Mouse (Mus musculus) layer of hippocampus, adult 9-10 months (tissue): ENCODE measurements around the gene Optc.

Experiments used
- DNase-seq: peaks from one replicate; pipeline ENCODE4 v3.0.0; 2022; ENCODE audit warnings: low spot score

Gene Optc

DNA sequence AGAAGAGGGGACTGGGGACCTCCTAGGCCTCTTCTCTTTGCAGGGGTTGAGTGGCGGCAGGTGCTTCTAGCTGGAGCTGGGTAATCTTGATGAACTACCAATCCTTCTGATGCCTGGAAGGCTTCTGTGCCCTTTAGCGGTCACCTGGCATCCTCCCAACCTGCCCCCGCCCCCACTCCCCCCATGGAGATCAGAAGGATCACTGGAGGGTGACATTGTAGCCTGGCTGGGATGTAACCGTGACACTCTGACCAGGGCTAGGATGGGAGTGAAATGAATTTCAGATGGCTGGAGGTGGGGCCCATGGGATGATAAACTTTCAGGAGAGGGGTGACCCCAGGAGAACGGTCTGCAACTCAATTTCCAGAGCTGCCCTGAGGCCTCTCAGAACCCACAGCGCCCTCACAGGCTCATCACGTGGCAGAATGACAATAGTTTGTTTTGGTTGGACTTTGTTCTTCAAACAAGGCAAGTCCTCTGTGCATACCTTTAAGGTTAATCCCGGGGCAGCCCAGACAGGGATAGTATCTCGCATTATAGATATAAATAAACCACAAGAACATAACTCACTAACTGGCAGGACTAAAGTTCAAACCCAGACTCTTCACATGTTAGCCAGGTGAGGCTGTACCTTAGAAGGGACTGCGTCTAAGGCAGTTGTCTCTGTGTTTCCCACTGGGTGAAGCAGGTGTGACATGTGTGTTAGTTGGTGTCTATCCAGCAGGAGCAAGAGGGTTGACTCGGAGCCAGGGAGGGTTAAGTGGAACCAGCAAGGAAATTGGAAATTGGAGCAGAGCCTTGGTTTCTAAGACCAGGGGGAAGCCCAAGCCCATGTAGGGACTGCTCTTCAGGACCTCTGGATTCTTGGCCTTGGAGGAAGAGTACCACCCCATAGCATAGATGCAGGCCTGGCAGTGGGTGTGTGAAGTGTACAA, 25.2 kb downstream of the Optc start:
- no peak for DNase-seq

DNA sequence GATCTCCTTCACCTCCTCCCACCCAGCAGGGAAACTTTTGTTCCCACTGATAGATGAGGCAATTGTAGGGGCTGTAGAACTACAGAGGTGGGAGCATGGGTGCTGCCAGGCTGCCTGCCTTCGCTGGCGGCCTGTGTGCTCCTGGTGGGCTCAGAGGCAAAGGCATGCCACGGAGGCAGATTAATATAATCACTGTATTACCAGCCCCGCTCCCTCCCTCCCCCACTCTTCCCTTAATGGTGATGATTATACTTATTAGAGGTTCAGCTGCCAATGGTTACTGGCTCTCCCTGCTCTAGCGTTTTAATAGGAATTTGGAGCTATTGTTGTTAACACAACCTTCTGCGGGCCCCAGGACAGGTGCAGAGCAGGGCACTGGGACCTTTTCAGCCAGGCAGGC, 26.0 kb downstream of the Optc start:
- DNase-seq, result no peak

DNA sequence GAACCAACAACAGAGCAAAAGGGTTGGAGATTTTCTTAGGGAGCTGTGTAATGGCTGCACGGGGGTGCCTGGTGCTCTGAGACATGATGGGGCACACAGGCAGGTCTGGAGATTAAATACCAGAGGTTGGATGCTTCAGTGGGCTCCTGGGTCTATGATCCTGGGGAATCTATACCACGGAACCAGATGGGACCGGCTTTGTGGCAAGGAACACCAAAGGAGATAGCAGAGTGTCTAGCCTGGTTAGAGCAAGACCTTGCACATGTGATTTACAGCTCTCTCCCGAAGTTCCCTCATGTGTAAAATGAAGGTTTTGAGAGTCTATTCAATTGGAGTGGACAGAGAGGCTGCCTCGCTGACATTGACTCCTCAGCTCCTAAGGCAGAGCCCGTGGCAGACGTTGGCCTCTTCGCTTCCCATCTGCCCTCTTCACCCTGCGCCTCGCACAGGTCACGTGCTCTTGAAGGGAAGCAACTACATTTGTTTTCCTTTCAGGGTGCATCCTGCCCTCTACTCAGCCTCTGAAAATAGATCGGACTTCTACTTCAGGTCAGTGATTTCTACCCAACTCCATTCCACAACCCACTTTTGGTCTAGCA, 28.9 kb downstream of the Optc start:
- DNase-seq, result no peak

DNA sequence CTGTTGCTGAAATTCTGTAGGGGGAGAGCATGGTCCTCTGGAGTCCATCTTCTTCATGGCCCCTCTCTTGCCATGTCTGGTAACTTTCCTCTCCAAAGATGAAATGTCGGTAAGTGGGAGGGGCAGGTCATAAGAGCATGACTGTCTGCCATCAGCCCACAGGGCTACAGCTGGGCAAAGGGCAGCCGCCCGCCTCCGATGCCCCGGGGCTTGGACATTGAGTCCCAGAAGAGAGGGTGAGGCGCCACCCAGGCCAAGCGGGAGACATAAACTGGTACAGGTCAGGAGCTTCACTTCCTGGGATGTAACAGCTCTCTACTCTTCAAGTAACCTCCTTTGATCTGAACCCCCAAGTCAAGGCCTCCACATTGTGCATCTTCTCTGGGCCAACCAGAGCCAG, 30.9 kb downstream of the Optc start:
- DNase-seq, result no peak

DNA sequence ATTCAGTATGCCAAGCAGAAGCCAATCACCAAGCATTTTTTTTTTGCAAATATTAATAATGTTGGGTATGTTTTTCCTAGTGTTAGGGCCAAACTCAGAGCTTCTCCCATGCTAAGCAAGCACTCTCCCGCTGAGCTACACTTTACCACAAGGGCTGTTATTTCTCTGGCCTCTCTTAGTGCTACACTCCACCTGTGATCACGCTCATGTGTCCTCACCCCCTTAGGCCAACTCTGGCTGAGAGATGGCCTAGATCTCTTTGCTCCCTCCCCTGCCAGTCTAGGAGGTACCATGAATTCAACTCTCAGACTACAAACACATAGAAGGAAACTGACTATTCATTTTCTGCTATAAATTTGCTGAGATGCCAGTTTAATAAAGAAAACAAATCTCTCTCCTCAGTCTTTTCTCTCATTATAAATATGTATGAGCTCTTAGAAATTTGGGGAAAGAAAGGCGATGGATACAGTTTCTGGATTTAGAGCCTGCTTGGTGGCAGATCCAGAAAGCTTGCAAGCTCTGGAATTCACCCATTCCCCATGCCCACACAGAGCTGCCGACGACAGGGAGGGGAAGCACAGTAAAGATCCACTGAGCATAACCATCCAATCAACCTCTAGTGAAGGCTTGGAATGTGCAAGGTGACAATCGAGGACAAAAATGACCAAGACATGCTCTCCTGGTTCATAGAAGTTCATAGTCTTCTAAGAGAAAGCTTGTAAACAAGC, 34.5 kb downstream of the Optc start:
- DNase-seq, result no peak

DNA sequence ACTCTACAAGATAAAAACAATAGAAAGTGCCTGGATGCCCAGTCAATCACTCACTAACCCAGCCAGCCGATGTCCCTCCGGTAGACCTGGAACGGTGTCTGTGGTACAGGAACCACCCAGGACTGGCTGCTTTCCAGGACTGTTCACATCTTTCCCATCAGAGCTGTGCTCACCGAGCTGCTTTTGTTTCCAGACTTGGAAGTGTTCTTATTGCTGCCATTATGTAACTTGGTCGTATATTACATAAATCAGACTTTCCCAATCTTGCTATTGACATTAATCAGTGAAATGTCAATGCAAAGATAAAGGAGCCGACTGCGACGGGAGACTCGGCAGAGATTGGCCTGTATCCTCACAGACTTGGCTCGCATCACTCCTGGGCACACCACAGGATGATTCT, 36.6 kb downstream of the Optc start:
- DNase-seq, result no peak

DNA sequence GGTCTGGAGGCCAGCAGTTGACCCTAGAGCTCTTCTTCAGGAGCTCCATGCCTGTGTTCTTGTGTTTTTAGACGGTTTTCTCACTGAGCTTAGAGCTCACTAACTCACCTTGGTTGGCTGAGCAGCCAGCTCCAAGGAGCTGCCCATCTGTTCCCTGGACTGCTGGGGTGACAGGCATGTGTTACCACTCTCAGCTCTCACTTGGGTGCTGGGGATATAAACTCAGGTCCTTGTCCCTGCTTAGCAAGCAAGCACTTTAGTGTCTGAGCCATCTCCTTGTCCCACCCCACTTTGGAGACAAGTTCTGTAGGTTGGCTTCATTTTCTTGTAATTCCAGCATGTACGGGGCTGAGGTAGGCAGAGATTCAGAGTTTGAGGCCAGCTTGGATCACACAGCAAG, 38.6 kb downstream of the Optc start:
- DNase-seq, result no peak

DNA sequence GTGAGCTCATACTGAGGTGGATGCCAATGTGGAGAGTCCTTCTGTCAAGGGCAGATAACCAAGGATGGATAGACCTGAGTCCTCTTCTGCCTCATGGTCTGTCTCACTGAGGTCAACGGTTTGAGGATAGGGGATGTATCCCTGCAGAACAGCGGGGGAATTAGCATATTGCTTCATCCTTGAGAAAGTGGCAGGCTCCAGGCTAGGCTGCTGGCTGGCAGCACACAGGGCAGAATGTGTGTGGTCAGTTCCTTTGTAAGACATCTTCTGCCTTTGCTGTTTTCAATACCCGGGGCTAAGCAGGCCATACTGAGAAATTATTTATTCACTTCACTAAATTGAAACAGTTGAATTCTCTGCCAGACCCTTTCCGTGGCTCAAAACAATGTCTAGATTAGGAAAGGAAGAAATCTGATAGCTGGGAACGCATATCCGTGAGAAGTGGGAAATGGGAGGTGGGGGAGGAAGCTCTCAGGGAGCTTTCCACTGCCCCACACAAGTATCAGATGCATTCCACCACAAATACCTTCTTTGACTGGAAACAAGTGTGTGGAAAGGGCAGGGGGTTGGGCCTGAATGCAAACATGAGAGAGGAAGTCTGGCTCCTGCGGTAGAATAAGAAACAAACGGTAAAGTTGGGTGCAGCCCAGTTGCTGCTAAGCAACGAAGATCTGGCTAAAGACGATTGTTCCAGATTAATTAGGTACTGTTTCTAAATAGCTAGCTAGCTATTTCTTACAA, 44.4 kb downstream of the Optc start:
- DNase-seq, result no peak

DNA sequence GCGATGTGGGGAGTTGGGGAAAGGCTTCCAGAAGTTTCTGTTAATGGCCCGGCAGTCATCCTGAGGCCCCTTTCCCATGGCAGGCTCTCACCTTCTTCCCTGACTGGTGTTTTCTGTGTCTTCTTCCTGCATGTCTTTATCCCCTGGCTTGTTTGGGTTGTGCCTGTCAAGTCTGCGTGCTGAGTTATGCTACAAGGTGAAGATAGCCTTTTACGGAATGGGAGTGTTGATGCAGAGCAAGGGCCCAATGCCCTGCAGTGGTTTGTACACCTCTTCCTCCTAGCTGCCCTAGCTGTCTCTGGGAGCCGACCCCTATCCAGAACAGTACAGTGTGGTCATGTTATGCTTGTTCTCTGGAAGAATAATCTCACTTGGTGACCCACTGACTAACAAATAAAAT, 46.8 kb downstream of the Optc start:
- no peak for DNase-seq

DNA sequence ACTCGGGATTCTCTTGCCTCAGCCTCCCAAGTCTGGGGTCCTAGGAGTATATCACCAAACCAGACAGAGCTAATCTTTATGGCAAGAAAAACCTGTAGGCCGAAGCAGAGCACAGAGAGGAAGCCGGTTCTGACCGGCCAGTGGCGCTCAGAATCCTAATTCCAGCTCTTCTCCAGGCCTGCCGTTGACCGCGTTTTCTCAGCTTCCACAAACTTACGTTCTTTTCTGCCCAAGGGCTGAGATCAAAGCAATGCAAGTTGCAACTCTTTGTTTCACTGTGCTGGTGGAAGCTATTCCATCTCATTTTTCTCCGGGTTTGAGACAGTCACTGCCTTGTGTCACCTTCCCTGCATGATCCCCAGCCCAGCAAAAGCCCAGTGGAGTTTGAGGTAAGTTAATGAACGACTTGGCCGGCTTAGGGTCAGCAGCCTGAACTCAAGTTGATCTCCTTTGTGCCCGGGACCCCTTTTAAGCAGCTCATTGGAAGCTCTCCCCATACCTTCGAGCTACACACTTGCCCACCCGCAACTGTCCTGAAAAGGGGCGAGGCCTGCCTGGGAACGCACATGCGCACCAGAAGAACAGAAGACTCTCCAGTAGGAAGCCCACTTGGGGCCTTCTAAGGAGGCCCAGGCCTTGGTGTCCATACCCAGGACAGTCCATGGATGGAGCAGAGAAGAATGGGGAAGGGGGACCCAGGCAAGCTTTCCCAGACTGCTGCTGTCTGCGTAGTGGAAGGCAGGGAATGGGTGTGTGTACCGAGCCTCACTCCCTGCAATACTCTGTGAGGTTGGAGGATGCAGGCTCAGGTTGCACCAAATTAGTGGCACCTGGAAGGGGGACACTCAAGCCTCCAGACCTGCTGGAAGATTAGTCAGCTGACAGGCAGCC, 47.7 kb downstream of the Optc start:
- DNase-seq, result no peak

DNA sequence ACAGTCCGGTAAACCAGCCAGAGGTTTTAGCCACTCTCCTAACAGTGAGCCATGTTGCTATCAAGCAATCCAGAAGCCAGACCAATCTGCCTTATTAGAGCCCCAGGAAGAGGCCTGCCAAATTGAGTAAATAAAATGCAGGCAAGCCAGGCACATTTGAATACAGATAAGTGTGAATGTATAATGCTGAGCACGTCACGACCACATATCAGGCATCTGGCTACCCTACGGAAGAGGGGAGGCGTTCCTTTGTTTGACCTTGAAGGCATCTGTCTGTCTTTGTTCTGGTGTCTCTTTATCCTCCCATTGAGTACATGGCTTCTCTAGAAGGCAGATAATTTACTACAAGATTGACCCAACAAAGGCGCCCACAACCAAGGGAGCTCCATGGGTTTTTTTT, 48.5 kb downstream of the Optc start:
- no peak for DNase-seq

DNA sequence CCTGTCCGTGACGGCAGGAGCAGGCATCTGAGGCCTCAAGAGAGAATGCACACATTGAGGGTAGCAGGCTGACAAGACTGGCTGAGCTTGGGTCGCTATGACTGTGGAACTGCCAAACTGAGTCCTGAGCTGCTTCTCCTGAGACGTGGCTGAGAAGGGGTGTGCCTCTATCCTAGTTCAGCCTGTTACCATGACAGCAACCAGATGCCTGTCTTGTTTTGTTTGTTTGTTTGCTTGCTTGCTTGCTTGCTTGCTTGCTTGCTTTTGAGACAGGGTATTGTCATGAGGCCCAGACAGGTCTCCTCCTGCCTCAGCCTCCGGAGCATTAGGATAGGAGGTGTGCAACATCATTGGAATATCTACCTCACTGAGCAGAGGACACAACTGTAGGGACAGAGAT, 50.0 kb downstream of the Optc start:
- no peak for DNase-seq

DNA sequence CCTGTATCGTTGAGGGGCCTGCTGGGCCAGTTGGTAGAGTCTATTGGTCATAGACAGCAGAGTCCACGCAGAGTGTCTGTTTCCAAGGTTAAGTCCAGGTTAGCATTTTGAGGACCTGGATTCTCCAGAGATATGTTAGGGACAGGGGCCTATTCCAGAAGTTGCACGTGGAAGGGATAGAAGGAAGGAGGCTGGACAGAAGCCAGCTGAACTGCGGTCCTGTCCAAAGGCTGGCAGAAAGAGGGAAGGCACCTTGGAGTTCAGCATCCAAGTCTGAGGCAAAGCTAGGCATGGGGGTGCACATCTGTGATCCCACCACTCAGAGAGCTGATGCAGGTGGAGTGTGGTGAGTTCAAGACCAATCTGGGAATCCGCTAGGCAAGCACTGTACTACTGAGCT, 50.6 kb downstream of the Optc start:
- no peak for DNase-seq

DNA sequence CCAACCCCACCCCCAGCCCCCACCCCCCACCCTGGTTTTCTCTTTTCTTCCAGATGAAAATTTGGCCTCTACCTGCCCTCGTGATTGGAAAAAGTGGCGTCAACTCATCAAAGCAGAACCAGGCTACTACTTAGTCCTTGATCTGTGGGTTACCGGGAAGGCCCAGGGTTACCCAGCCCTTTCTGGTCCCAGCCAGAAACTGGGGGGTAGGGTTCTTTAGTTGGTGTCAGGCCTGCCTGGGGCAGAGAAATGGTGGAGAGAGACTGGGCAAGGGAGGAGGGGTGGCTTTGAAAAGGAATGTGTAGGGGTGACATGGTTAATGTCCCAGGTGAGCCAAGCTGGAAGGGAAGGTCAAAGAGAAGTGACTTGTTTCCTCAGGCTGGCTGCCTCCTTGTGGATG, 51.1 kb downstream of the Optc start:
- DNase-seq, result no peak

DNA sequence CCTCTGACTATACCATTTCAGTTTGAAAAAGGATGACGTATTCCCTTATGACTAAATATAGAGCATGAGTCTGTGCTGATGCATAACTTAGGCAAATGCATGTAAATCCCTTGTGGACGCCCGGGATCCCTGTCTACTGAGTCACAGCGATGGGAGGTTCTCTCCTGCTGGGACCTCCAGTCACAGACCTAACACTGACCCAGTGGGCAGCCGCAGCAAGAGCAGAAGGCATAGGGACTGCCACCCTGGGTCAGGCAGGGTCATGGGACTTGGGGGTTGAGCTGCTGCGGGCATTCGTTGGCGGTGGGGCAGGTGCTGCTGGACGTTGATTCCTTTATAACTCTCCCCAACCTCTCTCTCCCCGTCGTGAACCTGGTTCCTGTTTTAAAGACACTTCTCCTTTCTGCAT, 51.7 kb downstream of the Optc start:
- no peak for DNase-seq

DNA sequence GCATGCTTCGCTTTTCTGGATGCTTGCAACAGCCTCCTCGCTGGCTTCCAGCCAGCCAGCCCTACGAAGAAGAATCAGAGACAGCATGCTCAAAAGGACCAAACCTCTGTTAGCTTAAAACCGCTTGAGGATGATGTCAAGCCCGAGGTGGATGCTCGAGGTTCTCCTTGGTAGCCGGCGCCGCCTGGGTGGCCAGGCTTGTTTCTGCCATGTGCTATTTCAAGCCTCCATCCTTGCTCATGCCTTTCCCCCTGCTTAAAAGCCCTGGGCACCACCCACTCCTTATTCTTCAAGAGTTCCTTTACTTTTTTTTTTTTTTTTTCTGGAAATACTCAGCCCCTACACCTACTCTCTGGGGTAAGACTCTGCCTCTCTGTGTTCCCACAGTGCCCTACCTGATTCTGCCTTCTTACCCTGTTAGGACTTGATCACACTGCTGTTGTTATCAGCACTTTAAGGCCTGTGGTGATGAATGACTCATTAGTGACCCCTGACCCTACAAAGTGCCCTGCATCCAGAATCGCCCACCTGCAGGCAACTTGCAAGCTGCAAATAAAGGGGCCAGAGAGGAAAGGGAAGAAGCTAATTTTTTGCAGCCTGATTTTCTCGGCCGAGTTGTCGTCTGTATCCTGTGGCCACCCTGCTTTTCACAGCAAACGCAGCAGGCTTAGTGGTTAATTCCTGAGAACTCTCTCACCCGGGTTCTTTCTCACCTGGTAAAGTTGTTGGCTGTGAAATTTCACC, 52.4 kb downstream of the Optc start:
- DNase-seq, result no peak

DNA sequence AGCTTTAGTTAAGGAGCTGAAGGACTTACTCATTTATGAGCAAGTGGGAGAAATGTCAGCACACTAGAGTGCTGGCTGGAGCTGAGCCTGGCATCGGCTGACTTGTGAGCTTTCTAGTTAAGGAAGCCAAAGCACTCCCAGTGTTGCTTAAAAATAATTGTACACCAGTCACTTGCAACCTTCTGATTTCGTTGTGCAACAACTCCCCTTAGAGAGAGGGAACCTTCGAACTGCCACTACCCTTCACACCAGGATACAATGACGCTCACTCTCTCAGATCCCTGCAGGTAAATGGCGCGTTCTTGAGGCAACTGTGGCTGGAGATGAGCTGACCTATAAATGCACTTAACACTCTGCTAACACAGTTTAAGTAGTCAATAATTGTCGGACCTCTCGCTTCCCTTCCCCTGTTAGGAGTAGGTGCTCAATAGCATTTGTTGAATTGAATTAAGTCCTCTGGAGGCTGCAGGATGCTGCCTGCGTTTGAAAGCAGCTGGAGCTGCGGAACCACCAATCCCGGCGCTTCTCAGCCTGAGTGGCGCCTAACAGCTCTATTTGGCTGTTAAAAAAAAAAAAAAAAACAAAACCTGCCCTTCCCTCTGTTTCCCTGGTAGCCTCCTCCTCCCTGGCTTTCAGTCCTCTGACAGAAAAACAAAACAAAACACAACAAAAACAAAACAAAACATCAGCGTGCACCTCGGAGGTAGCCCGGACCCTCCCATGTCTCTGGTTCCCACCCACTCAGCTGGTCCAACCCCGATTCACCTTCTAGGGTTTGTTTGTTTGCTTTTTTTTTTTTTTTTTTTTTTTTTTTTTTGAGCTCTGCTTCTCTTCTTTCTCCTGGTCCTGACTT, 53.2 kb downstream of the Optc start:
- DNase-seq, result no peak
